Mouse (Mus musculus) adrenal gland, adult 18-20 months (tissue): ENCODE results near the gene Zdhhc24. TPM values are rescaled to one million over a fixed set of nuclear protein-coding genes. Genes with fewer than 3 reads are reported as not detected.
A peak's percentile ranks its signal among the peaks of the same experiment; 100 is the strongest.

Experiments
- DNase-seq, 2 experiments: peaks; one replicate each; pipeline ENCODE4 v3.0.0; 2021 to 2022; ENCODE audit warnings: low spot score in 2 of 2
- total RNA-seq, 2 experiments: library from RNA; stranded (reverse); gene quantifications; 1 replicate in 1 of 2; 2 replicates in 1 of 2; pipeline ENCODE4 v1.2.3; 2021

Gene Zdhhc24
- total RNA-seq, 2 experiments from 2014 or later: 16.9 to 20.5 TPM

GRCm38 (mm10) chr19:4876241-4876640 is 2.2 kb upstream of the Zdhhc24 start:
- DNase-seq: no peak

GRCm38 (mm10) chr19:4876755-4877154 is 1.7 kb upstream of the Zdhhc24 start:
- DNase-seq: no peak

- no peak for DNase-seq
These were observed 683 bp upstream of the Zdhhc24 start, which contains the start of gene Actn3 for GRCm38 (mm10) chr19:4877785-4878184. TSS of gene Actn3 (minus strand) at chr19:4877909.

- DNase-seq: no peak
These were observed 846 bp downstream of the Zdhhc24 start for GRCm38 (mm10) chr19:4879324-4879703.

- DNase-seq: no peak
These were observed 5.5 kb downstream of the Zdhhc24 start for GRCm38 (mm10) chr19:4883961-4884360.

- DNase-seq: no peak
These were observed 11.3 kb downstream of the Zdhhc24 start for GRCm38 (mm10) chr19:4889791-4890190.

- DNase-seq: no peak
These were observed 13.3 kb downstream of the Zdhhc24 start for GRCm38 (mm10) chr19:4891798-4892197.

GRCm38 (mm10) chr19:4896780-4897520 is 18.5 kb downstream of the Zdhhc24 start:
- no peak for DNase-seq

GRCm38 (mm10) chr19:4898972-4899371 is 20.5 kb downstream of the Zdhhc24 start:
- no peak for DNase-seq

GRCm38 (mm10) chr19:4899888-4900287 is 21.4 kb downstream of the Zdhhc24 start:
- DNase-seq: no peak

- peak; percentile 72 to 78 for DNase-seq
These were observed 27.7 kb downstream of the Zdhhc24 start, which contains the start of gene Bbs1 for GRCm38 (mm10) chr19:4905979-4906794. TSS of gene Bbs1 (minus strand) at chr19:4906628.

GRCm38 (mm10) chr19:4908107-4908506 is 29.6 kb downstream of the Zdhhc24 start:
- DNase-seq: no peak

GRCm38 (mm10) chr19:4909376-4909775 is 30.9 kb downstream of the Zdhhc24 start:
- no peak for DNase-seq

- DNase-seq: peak in 1 of 2 experiments; percentile 23
These were observed 37.6 kb downstream of the Zdhhc24 start for GRCm38 (mm10) chr19:4915924-4916603.

- DNase-seq: no peak
These were observed 38.4 kb downstream of the Zdhhc24 start for GRCm38 (mm10) chr19:4916827-4917226.

GRCm38 (mm10) chr19:4919652-4920051 is 41.2 kb downstream of the Zdhhc24 start:
- no peak for DNase-seq

- DNase-seq: no peak
These were observed 46.8 kb downstream of the Zdhhc24 start for GRCm38 (mm10) chr19:4925121-4925860.

GRCm38 (mm10) chr19:4927904-4928531 is 49.5 kb downstream of the Zdhhc24 start, which contains the start of gene Dpp3:
TSS of gene Dpp3 (minus strand) at chr19:4928287.
- DNase-seq: peak; percentile 97 to 98

GRCm38 (mm10) chr19:4928781-4929180 is 50.3 kb downstream of the Zdhhc24 start:
- DNase-seq: no peak
